Mouse (Mus musculus) intestine, embryonic 15.5 days (tissue): ENCODE results near the gene Gfap. TPM values are rescaled to one million over a fixed set of nuclear protein-coding genes. Genes with fewer than 3 reads are reported as not detected.

ENCODE experiments used
- ATAC-seq: fragments of 200-750 bp; cut with Nextera tagmentation; 2 replicates; pipeline ENCODE4 v1.8.0; 2017; ENCODE audit warnings: moderate TSS enrichment, moderate library complexity
- H3K27ac ChIP-seq: fragments of 300-500 bp; sonication (generic); 2 replicates; pipeline ENCODE4 v1.5.1; 2015; ENCODE audit warnings: mild to moderate bottlenecking, inconsistent platforms
- H3K27me3 ChIP-seq: fragments of 300-500 bp; sonication (generic); replicated peaks from 2 replicates; pipeline ENCODE4 v1.6.1; 2015; ENCODE audit warnings: inconsistent platforms
- H3K36me3 ChIP-seq: fragments of 300-500 bp; sonication (generic); 2 replicates; pipeline ENCODE4 v1.6.1; 2015; ENCODE audit warnings: inconsistent platforms
- H3K4me1 ChIP-seq: fragments of 300-500 bp; sonication (generic); replicated peaks from 2 replicates; pipeline ENCODE4 v1.6.1; 2015; ENCODE audit warnings: inconsistent platforms
- H3K4me2 ChIP-seq: fragments of 300-500 bp; sonication (generic); replicated peaks from 2 replicates; pipeline ENCODE4 v1.6.1; 2015; ENCODE audit warnings: mild to moderate bottlenecking, inconsistent platforms
- H3K4me3 ChIP-seq: fragments of 300-500 bp; sonication (generic); replicated peaks from 2 replicates; pipeline ENCODE4 v1.5.1; 2015; ENCODE audit warnings: inconsistent platforms
- H3K9ac ChIP-seq: fragments of 300-500 bp; sonication (generic); 2 replicates; pipeline ENCODE4 v1.6.1; 2015; ENCODE audit warnings: inconsistent platforms
- H3K9me3 ChIP-seq: fragments of 300-500 bp; sonication (generic); 2 replicates; pipeline ENCODE4 v1.6.1; 2016; ENCODE audit warnings: inconsistent platforms
- WGBS: fragments of 180-500 bp; shearing (Covaris S2); methylation state at CpG from one replicate; pipeline ENCODE4 v1.1.7; 2015; 5-methylcytosine and 5-hydroxymethylcytosine counted together
- polyA plus RNA-seq: library from polyadenylated mRNA; unstranded; fragments of >200 nt; fragmentation: Nextera tagmentation; extraction: Ambion mirVana; gene quantifications from 2 replicates; pipeline ENCODE4 v1.2.1, GENCODE M21; 2015

Gene Gfap
- polyA plus RNA-seq, 1 experiment from 2014 or later, result 0.36 TPM

DNA sequence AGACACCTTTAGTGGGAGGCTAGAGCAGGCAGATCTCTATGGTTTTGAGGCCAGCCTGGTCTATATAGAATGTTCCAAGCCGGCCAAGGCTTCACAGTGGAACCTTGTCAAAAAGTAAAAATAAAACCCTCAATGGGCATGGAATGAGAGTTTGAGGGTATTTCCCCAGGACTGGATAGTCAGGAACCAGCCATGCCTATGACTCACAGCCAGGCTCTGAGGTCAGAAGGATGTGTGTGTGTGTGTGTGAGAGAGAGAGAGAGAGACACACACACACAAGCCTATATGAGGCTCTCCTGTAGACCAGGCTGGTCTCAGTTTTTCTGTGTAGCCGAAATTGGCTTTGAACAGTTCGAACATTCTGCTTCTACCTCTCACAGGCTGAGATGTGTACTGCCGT lies 6.0 kb downstream of the Gfap start:
- Histone ChIP-seq H3K9me3 (no peaks in the 10 kb centered on the region), H3K4me3 (no peak overlapping the region), H3K27me3 (peaks cover 3% of the 10 kb centered on the region; the same call in 1 of the 2 replicates), H3K27ac (no peak overlapping the region), H3K9ac (no peak overlapping the region), H3K4me1 (peaks cover 7% of the 10 kb centered on the region), H3K36me3 (no peaks in the 10 kb centered on the region), H3K4me2 (no peak overlapping the region)
- no peak for ATAC-seq
- WGBS, result 85% methylated on average over 4 of the region's 4 CpGs

DNA sequence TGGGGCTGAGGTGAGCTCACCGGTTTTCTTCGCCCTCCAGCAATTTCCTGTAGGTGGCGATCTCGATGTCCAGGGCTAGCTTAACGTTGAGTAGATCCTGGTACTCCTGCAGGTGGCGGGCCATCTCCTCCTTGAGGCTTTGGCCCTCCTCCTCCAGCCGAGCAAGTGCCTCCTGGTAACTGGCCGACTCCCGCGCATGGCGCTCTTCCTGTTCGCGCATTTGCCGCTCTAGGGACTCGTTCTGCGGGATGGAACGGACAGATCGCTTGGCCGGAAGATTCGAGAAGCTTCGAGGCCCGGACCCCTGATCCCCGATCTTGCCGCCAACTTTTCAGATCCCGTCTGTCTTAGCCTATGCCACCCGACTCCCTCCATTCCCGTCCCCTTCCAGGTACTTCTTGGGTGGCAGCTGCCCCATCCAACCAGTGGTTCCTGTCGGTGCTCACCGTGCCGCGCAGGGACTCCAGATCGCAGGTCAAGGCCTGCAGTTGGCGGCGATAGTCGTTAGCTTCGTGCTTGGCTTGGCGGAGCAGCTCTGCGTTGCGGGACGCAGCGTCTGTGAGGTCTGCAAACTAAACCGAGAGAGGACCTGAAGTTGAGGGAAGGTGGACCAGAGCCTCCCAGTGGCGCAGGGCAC lies 7.6 kb downstream of the Gfap start:
- no peaks in the 10 kb centered on the region for H3K9me3 ChIP-seq
- H3K9ac ChIP-seq, result peak overlapping the region; percentile 49
- no peak overlapping the region for H3K27ac ChIP-seq
- WGBS, result 2% methylated on average over 43 of the region's 43 CpGs
- peak; percentile 95 for ATAC-seq
- H3K4me1 ChIP-seq, result peaks cover 7% of the 10 kb centered on the region
- peak overlapping the region; percentile 34 for H3K4me3 ChIP-seq
- peaks cover 3% of the 10 kb centered on the region; the same call in 1 of the 2 replicates for H3K27me3 ChIP-seq
- H3K4me2 ChIP-seq, result peak overlapping the region; percentile 78
- H3K36me3 ChIP-seq, result no peaks in the 10 kb centered on the region

DNA sequence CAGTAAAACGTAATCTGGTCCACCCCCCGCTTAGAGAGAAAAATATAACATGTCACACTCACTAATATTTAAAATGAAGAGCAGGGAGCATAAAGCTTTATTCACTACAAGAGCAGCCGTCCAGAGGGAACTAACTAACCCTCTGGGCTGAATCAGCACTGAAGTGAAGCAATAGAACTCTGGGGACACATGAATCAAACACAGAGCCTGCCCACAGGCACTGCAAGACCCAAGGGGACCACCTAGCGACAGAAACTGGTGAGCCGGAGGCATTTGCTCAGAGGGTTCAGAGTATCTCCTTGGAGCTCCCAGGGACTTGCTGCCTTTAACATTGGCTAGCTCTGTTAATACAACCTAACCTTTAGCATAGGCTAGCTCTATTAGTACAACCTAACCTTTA lies 10.6 kb downstream of the Gfap start:
- no peaks in the 10 kb centered on the region for H3K36me3 ChIP-seq
- peaks cover 8% of the 10 kb centered on the region for H3K4me1 ChIP-seq
- no peak overlapping the region for H3K4me2 ChIP-seq
- WGBS, result 79% methylated on average over 5 of the region's 5 CpGs
- H3K27me3 ChIP-seq, result no peaks in the 10 kb centered on the region; the same call in none of the 2 replicates
- ATAC-seq, result no peak
- no peaks in the 10 kb centered on the region for H3K9me3 ChIP-seq
- H3K4me3 ChIP-seq, result no peak overlapping the region
- no peak overlapping the region for H3K9ac ChIP-seq
- no peak overlapping the region for H3K27ac ChIP-seq

DNA sequence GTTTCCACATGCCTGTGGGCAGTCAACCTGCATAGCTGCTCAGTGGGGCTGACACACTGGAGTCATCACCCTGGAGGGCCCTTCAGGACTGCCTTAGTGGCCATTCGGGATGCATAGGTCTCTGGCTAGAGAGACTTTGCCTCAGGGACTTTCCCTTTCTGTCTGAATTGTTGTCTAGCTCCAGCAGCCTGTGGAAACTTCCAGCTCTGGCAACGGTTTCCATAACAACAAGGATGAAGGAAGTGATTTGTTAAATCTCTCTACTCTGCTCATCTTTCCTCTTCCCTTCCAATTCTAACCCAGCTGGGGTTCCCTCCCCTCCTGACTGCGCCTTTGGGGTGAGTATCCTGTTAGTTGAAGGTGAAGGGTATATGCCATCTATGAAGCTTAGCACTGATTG lies 12.6 kb downstream of the Gfap start:
- Histone ChIP-seq H3K27me3 (no peaks in the 10 kb centered on the region; the same call in 1 of the 2 replicates), H3K4me2 (no peak overlapping the region)

DNA sequence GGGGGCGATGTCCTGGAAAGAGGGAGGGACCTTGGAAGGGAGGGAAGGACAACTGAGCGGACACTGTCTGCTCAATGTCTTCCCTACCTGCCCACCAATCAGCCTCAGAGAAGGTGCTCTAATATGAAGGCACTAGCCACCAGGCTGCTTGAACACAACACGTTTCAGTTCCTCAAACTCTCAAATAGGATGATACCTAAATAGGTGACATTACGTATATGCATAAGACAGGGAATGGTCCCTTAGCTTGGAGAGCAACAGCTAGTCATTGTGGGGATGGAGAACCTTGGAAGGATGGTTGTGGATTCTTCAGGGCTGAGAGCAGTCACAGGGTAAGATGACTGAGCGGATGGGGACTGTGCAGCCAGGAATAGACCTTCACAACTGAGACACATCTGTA lies 13.3 kb downstream of the Gfap start:
- Histone ChIP-seq H3K36me3 (no peaks in the 10 kb centered on the region), H3K4me2 (no peak overlapping the region), H3K9me3 (no peaks in the 10 kb centered on the region), H3K27ac (no peak overlapping the region), H3K4me1 (0 out of 2 replicates have a peak, but pooled peaks cover 5% of the 10 kb centered on the region), H3K27me3 (no peaks in the 10 kb centered on the region; the same call in 1 of the 2 replicates), H3K4me3 (no peak overlapping the region), H3K9ac (no peak overlapping the region)
- WGBS, result 83% methylated on average over 5 of the region's 5 CpGs
- ATAC-seq, result no peak

More for the DNA sequence above, 12.6 kb downstream of the Gfap start:
- Histone ChIP-seq H3K9ac (no peak overlapping the region), H3K4me1 (peaks cover 7% of the 10 kb centered on the region; the same call in 1 of the 2 replicates), H3K9me3 (no peaks in the 10 kb centered on the region), H3K4me3 (no peak overlapping the region), H3K27ac (no peak overlapping the region), H3K36me3 (no peaks in the 10 kb centered on the region)
- WGBS, result 63% methylated on average over 3 of the region's 3 CpGs
- ATAC-seq, result no peak

DNA sequence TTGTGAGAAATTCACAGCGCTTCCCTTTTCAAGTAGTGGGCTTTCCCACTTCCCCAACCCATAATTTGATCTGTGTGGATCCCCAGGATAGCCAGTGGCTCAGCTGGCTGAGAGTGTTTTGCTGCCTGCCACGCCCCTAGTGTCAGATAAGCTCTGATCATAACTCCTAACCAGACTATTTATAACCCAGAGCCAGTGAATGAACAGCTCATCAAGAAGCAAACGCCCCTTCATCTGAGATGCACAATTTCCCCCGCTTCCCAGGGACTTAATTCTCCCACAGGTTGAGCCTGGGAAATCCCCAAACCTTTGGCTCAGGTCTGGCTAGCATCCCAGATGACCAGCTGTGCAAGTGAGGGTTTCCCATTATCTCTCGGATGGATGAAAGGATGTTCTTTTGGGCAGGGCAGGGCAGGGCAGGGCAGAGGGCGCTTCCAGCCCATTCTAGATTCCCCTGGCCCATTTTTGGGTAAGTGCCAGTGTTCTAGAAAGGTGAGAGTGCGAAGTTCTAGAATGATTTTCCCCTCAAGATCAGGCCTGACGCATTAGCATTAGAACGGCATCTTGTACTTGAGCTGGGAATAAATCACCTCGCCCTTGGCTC lies 16.0 kb downstream of the Gfap start, which contains the start of gene Fam187a:
Gene Fam187a (plus strand): TSS at position 554 of the 604 bp plus-strand sequence.
- no peak for ATAC-seq

DNA sequence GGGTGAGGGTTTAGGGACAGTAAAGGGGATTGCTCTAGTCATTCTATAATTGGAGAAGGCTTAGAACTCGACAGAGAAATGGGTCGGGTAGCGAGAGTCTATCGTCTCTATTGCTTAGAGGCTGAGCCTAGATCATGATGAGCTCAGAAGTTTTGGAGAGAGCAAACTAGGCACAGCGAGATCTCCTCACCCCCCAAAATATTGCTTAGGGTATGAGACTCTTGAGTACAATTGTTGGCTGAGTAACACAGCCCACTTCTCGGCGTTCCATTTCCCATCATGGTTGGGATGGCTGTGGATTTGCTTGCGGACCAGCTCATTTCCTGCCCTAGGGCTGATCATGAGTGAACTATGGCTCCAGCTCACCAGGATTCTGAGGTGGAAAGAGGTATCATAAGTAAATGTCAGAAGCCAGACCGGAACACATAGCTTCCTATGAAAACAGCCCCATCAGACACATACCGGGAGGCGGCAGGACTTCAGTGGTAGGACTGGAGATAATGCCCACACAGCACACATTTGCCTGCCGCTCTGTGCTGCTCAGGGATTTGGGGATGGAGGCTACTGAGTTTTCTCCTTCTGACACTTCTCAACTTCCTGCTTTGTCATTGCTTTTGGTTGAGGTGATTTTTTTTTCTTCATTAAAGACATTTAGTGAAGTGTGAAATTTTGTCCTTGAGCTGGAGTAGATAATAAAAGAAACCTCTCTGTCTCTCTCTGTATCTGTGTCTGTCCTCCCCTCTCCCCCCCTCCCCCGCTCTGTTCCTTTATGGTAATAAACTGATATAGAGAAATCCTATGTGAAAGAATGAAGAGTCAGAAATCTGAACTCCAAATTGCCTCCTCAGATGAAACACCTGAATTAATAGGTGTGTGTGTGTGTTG lies 19.2 kb downstream of the Gfap start:
- no peak overlapping the region; the same call in 1 of the 2 replicates for H3K27ac ChIP-seq
- H3K9me3 ChIP-seq, result no peaks in the 10 kb centered on the region
- H3K36me3 ChIP-seq, result 0 out of 2 replicates have a peak, but pooled peaks cover 3% of the 10 kb centered on the region
- H3K4me3 ChIP-seq, result peak overlapping the region; percentile 68
- no peaks in the 10 kb centered on the region; the same call in 1 of the 2 replicates for H3K27me3 ChIP-seq
- peaks cover 17% of the 10 kb centered on the region for H3K4me1 ChIP-seq
- H3K4me2 ChIP-seq, result peak overlapping the region; percentile 63
- peak; percentile 29 for ATAC-seq
- peak overlapping the region; percentile 69 for H3K9ac ChIP-seq
- WGBS, result 15% methylated on average over 13 of the region's 13 CpGs

More for the DNA sequence above, 16.0 kb downstream of the Gfap start, which contains the start of gene Fam187a:
- H3K9me3 ChIP-seq, result no peaks in the 10 kb centered on the region
- no peaks in the 10 kb centered on the region for H3K36me3 ChIP-seq
- no peak within 1 kb of the TSS for H3K4me2 ChIP-seq
- no peak within 1 kb of the TSS for H3K4me3 ChIP-seq
- WGBS, result 51% methylated on average over 10 of the region's 10 CpGs
- no peak within 1 kb of the TSS for H3K27ac ChIP-seq
- H3K27me3 ChIP-seq, result no peaks in the 10 kb centered on the region; the same call in 1 of the 2 replicates
- H3K9ac ChIP-seq, result no peak within 1 kb of the TSS
- H3K4me1 ChIP-seq, result peaks cover 14% of the 10 kb centered on the region

DNA sequence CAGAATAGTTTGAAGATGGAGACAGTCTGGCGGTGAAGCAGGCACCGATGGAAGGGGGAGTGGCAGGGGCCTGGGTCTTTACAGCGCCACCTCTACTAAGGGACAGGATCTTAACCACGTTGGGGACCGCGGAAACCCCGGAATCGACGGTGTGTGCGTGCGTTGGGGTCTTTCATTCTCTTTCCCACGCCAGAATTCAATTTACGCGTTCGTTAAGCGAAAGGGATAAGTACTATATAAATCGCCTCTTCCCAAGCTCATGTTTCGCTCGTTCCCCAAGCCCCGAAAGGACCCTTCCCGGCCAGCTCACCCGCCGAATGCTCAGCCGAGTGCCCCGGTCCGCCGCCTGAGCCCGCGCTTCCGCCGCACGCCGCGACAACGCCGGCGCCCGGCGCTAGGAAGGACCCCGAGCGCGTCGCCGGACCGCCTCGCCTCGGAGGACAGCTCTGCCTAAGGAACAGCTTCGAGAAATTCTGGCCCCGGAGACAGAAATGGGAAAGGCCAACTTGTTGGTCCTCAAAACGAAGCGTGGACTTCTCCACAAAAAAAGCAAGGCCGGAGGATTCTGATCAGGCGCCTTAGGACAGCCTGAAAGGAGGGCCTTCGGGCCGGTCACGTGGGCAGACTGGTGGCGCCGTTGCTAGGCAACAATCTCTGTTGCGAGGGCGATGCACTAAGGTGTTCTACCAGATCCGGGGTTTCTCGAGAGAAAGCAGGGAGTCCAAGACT lies 20.0 kb downstream of the Gfap start, which contains the start of the genes Eftud2 and Ccdc103:
Gene Eftud2 (minus strand): TSS at position 401 of the 729 bp plus-strand sequence.
Gene Ccdc103 (plus strand): TSS at position 620 of the 729 bp plus-strand sequence.
- Histone ChIP-seq H3K4me2 (peak within 1 kb of the TSS; percentile 63), H3K27ac (peak within 1 kb of the TSS; percentile 69), H3K9me3 (no peaks in the 10 kb centered on the region), H3K36me3 (0 out of 2 replicates have a peak, but pooled peaks cover 3% of the 10 kb centered on the region), H3K27me3 (no peaks in the 10 kb centered on the region), H3K4me1 (peaks cover 17% of the 10 kb centered on the region), H3K4me3 (peak within 1 kb of the TSS; percentile 68), H3K9ac (peak within 1 kb of the TSS; percentile 69)
- ATAC-seq, result peak; percentile 94
- WGBS, result under 1% methylated on average over 62 of the region's 62 CpGs

DNA sequence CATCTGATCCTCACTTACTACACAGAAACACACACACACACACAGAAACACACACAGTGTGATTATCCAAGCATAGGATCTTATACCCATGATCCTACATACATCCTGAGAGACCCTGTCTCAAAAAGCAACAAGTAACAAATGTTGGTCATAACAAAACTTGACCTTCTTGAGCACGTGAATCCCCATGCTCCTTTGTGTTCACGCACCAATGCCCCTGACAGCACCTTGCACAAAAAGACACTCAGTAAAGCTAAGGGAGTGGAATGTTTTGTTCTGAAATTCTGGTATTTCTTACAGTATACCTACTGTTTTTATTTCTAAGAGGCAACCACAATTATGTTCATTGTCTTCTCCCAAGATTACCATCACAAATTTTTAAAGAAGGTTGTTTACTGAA lies 21.2 kb downstream of the Gfap start:
- H3K27ac ChIP-seq, result no peak overlapping the region
- no peak overlapping the region for H3K4me3 ChIP-seq
- H3K4me2 ChIP-seq, result peak overlapping the region; percentile 63
- H3K9ac ChIP-seq, result no peak overlapping the region
- H3K4me1 ChIP-seq, result peaks cover 12% of the 10 kb centered on the region
- no peaks in the 10 kb centered on the region for H3K27me3 ChIP-seq
- peaks cover 11% of the 10 kb centered on the region; the same call in 1 of the 2 replicates for H3K36me3 ChIP-seq
- ATAC-seq, result no peak
- WGBS, result 80% methylated on average over 2 of the region's 2 CpGs
- no peaks in the 10 kb centered on the region for H3K9me3 ChIP-seq

DNA sequence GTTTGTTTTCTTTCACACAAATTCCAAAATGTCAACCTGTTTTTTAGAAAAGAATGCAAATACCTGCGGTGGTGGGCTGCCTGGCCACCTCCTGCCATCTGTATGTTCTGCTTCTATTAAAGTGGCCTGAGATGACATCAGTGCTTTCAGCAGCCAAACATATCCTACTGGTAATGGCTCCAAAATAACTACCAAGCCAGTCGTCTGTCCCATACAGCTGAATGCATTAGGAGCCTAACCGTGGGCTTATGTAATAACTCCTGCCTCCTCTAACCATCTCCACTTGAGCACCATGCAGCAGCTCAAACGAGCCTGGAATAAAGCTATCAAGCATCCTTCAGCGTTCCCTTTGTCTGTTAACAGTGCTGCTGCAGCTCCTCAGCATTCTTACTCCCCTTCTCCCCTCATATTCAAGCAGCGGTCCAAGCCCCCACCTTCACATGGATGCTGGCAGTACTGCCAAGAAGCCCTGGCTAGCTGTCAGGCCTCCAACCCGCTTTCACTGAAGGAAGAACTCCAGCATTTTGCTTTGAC lies 25.8 kb downstream of the Gfap start:
- 90% methylated on average over 7 of the region's 7 CpGs for WGBS
- Histone ChIP-seq H3K9me3 (no peaks in the 10 kb centered on the region), H3K9ac (no peak overlapping the region), H3K4me3 (no peak overlapping the region), H3K27me3 (no peaks in the 10 kb centered on the region), H3K4me2 (no peak overlapping the region), H3K4me1 (peaks cover 5% of the 10 kb centered on the region), H3K27ac (no peak overlapping the region), H3K36me3 (peaks cover 25% of the 10 kb centered on the region)
- no peak for ATAC-seq

DNA sequence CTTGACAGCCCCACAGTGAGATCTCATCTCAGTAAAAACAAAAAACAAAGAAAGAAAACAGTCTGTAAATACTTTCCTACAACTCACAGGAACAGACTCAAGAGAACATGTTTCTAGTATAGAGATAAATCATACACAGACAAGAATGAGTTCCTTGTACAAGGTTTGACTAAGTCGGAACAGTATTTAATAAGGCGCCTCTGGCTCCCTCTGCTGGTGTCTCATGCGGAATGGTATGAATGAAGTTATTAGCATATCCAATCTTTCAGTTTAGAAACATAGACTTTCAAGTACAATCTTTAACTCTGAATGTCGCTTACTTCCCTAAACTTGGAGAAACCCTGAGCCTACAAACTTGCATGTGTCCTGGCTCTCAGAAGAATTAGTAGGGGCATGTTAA lies 36.4 kb downstream of the Gfap start:
- H3K9ac ChIP-seq, result no peak overlapping the region
- H3K9me3 ChIP-seq, result no peaks in the 10 kb centered on the region
- no peak overlapping the region for H3K27ac ChIP-seq
- no peak for ATAC-seq
- peaks cover 65% of the 10 kb centered on the region for H3K36me3 ChIP-seq
- 29% methylated on average over 4 of the region's 4 CpGs for WGBS
- H3K27me3 ChIP-seq, result no peaks in the 10 kb centered on the region
- H3K4me3 ChIP-seq, result no peak overlapping the region
- H3K4me2 ChIP-seq, result no peak overlapping the region
- no peaks in the 10 kb centered on the region for H3K4me1 ChIP-seq
